Mouse (Mus musculus) gastrocnemius, postnatal 10 days (tissue): ENCODE measurements around the gene Osbpl10. TPM values are rescaled to one million over a fixed set of nuclear protein-coding genes. Genes with fewer than 3 reads are reported as not detected.

Experiments used
- DNase-seq: peaks from one replicate; pipeline ENCODE4 v3.0.0; 2021; ENCODE audit warnings: mixed read lengths
- total RNA-seq, 2 experiments: library from RNA; stranded (reverse); gene quantifications; 2 replicates each; pipeline ENCODE4 v1.2.3; 2021

Osbpl10 gene
- total RNA-seq, 2 experiments from 2014 or later = 8.7 to 9.6 TPM

GRCm38 (mm10) chr9:114982689-114983360 is 4.5 kb downstream of the Osbpl10 start, which contains the start of gene Rps27rt:
Gene Rps27rt (minus strand): TSS chr9:114982739.
- no peak for DNase-seq

GRCm38 (mm10) chr9:114985741-114986140 is 7.4 kb downstream of the Osbpl10 start:
- no peak for DNase-seq

- no peak for DNase-seq
Measured at GRCm38 (mm10) chr9:114986361-114986760, 8.0 kb downstream of the Osbpl10 start.

- DNase-seq = no peak
Measured at GRCm38 (mm10) chr9:114988029-114988428, 9.7 kb downstream of the Osbpl10 start.

GRCm38 (mm10) chr9:114988610-114989327 is 10.4 kb downstream of the Osbpl10 start:
- DNase-seq = peak; percentile 21

- DNase-seq = no peak
Measured at GRCm38 (mm10) chr9:114990421-114990820, 12.1 kb downstream of the Osbpl10 start.

- DNase-seq = no peak
Measured at GRCm38 (mm10) chr9:114992528-114992927, 14.2 kb downstream of the Osbpl10 start.

GRCm38 (mm10) chr9:114995250-114995649 is 16.9 kb downstream of the Osbpl10 start:
- DNase-seq = no peak

- no peak for DNase-seq
Measured at GRCm38 (mm10) chr9:114995716-114996115, 17.3 kb downstream of the Osbpl10 start.

GRCm38 (mm10) chr9:114996489-114996888 is 18.1 kb downstream of the Osbpl10 start:
- no peak for DNase-seq

- no peak for DNase-seq
Measured at GRCm38 (mm10) chr9:114999010-114999770, 20.8 kb downstream of the Osbpl10 start.

- no peak for DNase-seq
Measured at GRCm38 (mm10) chr9:114999771-115000146, 21.4 kb downstream of the Osbpl10 start.

- no peak for DNase-seq
Measured at GRCm38 (mm10) chr9:115005446-115005845, 27.1 kb downstream of the Osbpl10 start.

- no peak for DNase-seq
Measured at GRCm38 (mm10) chr9:115007776-115008175, 29.4 kb downstream of the Osbpl10 start.

- no peak for DNase-seq
Measured at GRCm38 (mm10) chr9:115008194-115008593, 29.8 kb downstream of the Osbpl10 start.

- DNase-seq = no peak
Measured at GRCm38 (mm10) chr9:115012367-115012766, 34.0 kb downstream of the Osbpl10 start.

- DNase-seq = no peak
Measured at GRCm38 (mm10) chr9:115020141-115020540, 41.8 kb downstream of the Osbpl10 start.

GRCm38 (mm10) chr9:115021419-115021818 is 43.0 kb downstream of the Osbpl10 start:
- DNase-seq = no peak

- no peak for DNase-seq
Measured at GRCm38 (mm10) chr9:115023137-115023536, 44.8 kb downstream of the Osbpl10 start.

- no peak for DNase-seq
Measured at GRCm38 (mm10) chr9:115023708-115024383, 45.5 kb downstream of the Osbpl10 start.

GRCm38 (mm10) chr9:115029307-115029706 is 50.9 kb downstream of the Osbpl10 start:
- no peak for DNase-seq

- no peak for DNase-seq
Measured at GRCm38 (mm10) chr9:115030581-115030980, 52.2 kb downstream of the Osbpl10 start.
